Mouse (Mus musculus) naive thymus-derived CD4-positive, alpha-beta T cell, adult 2 months (primary cell): Measurements from ENCODE around the gene Qars.
A peak's percentile ranks its signal among the peaks of the same experiment; 100 is the strongest.

Experiments
- DNase-seq: peaks from one replicate; pipeline ENCODE4 v3.0.0-alpha.2; 2011; ENCODE audit warnings: low read depth

Qars gene

DNA sequence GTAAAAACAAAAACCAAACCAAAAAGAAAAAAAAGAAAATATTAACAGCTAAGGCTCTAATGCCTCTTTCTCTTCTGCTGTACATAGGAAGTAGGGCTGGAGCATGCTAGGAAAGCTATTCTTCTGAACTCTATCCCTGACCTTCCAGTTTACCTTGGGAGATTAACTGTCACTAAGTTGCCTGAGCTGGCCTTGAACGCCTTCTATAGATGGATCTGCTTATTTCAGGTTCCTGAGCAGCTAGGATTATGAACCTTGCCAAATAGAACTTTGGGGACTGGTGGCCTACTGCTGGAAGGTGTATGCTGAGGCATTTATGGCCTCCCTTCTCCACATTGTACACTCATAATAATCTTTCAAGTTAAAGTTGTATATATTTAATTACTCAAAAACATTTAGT is 23.4 kb downstream of the Qars start:
- no peak for DNase-seq

GRCm38 (mm10) chr9:108531496-108531895 is 24.0 kb downstream of the Qars start:
- DNase-seq = no peak

DNA sequence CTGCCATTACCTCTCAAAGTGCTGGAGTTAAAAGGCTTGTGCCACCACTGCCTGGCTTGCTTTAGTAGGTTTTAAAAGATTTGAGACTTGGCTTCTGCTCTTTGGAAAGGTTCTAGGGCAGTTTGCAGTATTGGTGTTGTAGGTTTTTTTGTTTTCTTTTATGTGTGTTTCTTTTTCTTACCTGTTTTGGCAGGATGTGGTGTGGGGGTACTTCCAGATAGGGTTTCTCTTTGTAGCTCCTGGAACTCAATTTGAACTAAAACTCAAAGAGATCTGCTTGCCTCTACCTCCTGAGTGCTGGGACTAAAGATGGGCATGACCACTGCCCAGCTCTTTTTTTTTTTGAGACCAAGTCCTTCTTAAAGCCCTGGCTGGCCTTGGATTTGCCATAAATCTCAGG is 33.3 kb downstream of the Qars start:
- DNase-seq = peak; percentile 65

DNA sequence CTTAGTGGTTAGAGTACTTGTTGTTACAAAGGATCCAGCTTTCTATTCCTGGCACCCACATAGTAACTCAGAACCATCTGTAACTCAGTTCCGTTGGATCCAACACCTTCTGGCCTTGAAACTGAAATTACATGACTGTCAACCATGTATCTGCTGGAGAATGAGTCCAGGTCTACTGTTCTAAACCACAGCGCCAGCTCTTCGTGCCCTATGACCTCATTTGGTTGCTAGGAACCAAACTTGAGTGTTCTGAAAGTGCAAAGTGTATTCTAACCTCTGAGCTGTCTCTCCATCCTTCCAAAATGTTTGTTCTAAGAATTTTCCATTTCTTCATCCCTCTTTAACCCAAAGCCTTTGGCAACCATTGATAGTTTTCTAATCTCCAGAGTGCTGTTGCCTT is 38.5 kb downstream of the Qars start:
- no peak for DNase-seq

DNA sequence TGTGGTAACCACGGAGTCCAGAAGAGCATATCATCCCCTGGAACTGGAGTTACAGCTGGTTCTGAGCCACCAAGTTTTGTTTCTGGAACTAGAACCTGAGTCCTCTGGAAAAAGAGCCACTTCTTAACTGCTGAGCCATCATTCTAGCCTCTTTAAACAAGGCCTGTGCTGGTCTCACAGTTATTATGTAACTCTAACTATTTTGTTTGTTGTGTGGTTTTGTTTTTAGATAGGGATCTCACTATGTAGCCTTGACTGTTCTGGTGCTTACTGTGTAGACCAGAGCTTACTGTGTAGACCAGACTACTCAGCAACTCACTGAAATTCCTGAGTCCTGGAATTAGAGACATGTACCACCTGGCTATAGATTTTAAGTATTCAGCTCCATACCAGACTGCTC is 39.4 kb downstream of the Qars start:
- no peak for DNase-seq

DNA sequence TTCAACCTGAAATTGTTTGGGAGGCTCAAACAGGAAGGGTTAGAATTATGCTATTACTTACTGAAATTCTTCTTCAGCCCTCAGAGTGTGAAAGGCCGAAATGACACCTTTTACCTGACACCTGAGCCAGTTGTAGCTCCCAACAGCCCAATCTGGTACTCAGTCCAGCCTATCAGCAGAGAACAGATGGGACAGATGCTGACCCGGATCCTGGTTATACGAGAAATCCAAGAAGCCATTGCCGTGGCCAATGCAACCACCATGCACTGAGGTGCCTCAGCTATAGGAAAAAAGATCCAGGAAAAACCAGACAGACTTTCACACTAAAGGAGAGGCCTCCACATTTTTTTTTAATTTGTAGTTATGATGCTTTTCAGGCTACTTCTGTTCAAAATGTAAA is 51.7 kb downstream of the Qars start:
- DNase-seq = no peak

GRCm38 (mm10) chr9:108560227-108560841 is 52.8 kb downstream of the Qars start, which contains the start of gene Impdh2:
TSS of gene Impdh2 (plus strand) at chr9:108560286.
- DNase-seq = peak; percentile 99

- no peak for DNase-seq
These were observed 56.2 kb downstream of the Qars start for GRCm38 (mm10) chr9:108563671-108564070.

GRCm38 (mm10) chr9:108564131-108564530 is 56.6 kb downstream of the Qars start:
- no peak for DNase-seq
